Mouse (Mus musculus) thymus, adult 2 months (tissue): ENCODE results near the gene Slc12a5.

Source experiments
- CTCF ChIP-seq: fragments of 200-500 bp; IDR thresholded peaks from 2 replicates; pipeline ENCODE4 v1.5.1; 2012; ENCODE audit warnings: mild to moderate bottlenecking, control low read depth, low read length, moderate library complexity, borderline replicate concordance; ENCODE audit not compliant: control insufficient read depth, poor library complexity, insufficient read depth; ENCODE audit errors: extremely low read depth
- POLR2A ChIP-seq: fragments of 200-500 bp; IDR thresholded peaks from 2 replicates; pipeline ENCODE4 v1.6.1; 2012; ENCODE audit warnings: mild to moderate bottlenecking, low read length, control low read depth, moderate library complexity; ENCODE audit not compliant: control insufficient read depth, poor library complexity, insufficient read depth; ENCODE audit errors: extremely low read depth

DNA sequence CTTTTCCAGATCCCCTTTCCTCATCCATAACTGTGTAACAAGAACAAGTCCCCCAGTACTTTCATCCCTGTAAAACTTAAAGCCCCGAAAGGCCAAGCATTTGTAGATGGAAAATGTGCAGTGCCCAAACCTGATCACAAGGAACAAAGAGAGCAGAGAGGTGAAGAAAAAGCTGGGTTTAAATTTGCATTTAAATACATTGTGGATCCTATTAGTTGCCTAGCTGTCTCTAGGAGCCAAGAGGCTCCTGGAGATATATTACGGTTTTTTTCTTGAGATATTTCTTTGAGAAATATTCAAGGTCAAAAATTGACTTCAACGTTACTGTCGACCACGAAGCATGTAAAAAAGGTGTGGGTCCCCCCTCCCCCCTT is 74.4 kb downstream of the Slc12a5 start:
- TF ChIP-seq POLR2A (no peak), CTCF (no peak)
